Mouse (Mus musculus) MEL (cell line): ENCODE measurements at regions not wholly inside any gene's neighbourhood (a gene's known extent, or its start where the extent isn't known, plus 50 kb on each side); places are given as distances from the start of the nearest gene placed in this dataset.

Experiments used
- DNase-seq: peaks from one replicate; pipeline ENCODE4 v3.0.0; 2011; ENCODE audit warnings: low read depth, low spot score
- H3K27ac ChIP-seq: 2 replicates; pipeline ENCODE4 v1.5.1; 2012; ENCODE audit warnings: low read depth, mild to moderate bottlenecking, control low read depth, low read length, moderate library complexity; ENCODE audit not compliant: control insufficient read depth
- H3K27me3 ChIP-seq, 2 experiments: fragments of 150-350 bp in 1 of 2; sonication (generic) in 1 of 2; 2 replicates each; pipeline ENCODE4 v1.6.1; 2012; ENCODE audit warnings: low read length in 2 of 2, mild to moderate bottlenecking in 2 of 2, improper control_type of control experiment in 1 of 2, moderate library complexity in 1 of 2; ENCODE audit not compliant: insufficient read depth in 2 of 2, control insufficient read depth in 1 of 2
- H3K36me3 ChIP-seq, 2 experiments: 2 replicates each; pipeline ENCODE4 v1.6.1; 2012 to 2014; ENCODE audit warnings: low read length in 2 of 2, improper control_type of control experiment in 1 of 2, inconsistent platforms in 1 of 2, mild to moderate bottlenecking in 1 of 2; ENCODE audit not compliant: insufficient read depth in 2 of 2, control insufficient read depth in 1 of 2
- H3K4me1 ChIP-seq, 2 experiments: fragments of 150-350 bp in 1 of 2; sonication (generic) in 1 of 2; 2 replicates each; pipeline ENCODE4 v1.6.1; 2012; ENCODE audit warnings: low read length in 2 of 2, improper control_type of control experiment in 1 of 2, mild to moderate bottlenecking in 1 of 2; ENCODE audit not compliant: insufficient read depth in 2 of 2, control insufficient read depth in 1 of 2
- H3K4me3 ChIP-seq, 2 experiments: fragments of 150-350 bp in 1 of 2; sonication (generic) in 1 of 2; 2 replicates each; pipeline ENCODE4 v1.5.1; 2012; ENCODE audit warnings: low read depth in 2 of 2, low read length in 2 of 2, mild to moderate bottlenecking in 2 of 2, moderate library complexity in 2 of 2, control low read depth in 1 of 2, improper control_type of control experiment in 1 of 2; ENCODE audit not compliant: control insufficient read depth in 1 of 2, insufficient read depth in 1 of 2
- H3K79me2 ChIP-seq: 2 replicates; pipeline ENCODE4 v1.6.1; 2012; ENCODE audit warnings: mild to moderate bottlenecking, low read length, moderate library complexity; ENCODE audit not compliant: control insufficient read depth, poor library complexity, insufficient read depth
- H3K9ac ChIP-seq: 2 replicates; pipeline ENCODE4 v1.6.1; 2012; ENCODE audit warnings: low read depth, mild to moderate bottlenecking, control low read depth, low read length, moderate library complexity; ENCODE audit not compliant: control insufficient read depth, poor library complexity, severe bottlenecking
- H3K9me3 ChIP-seq: fragments of 150-350 bp; sonication (generic); replicated peaks from 2 replicates; pipeline ENCODE4 v1.6.1; 2012; ENCODE audit warnings: mild to moderate bottlenecking, low read length, improper control_type of control experiment, moderate library complexity; ENCODE audit not compliant: insufficient read depth
- CTCF ChIP-seq, 3 experiments: IDR thresholded peaks in 2 of 3; conservative IDR thresholded peaks in 1 of 3; 2 replicates each; pipeline ENCODE4 v1.5.1; 2011 to 2012; ENCODE audit warnings: low read length in 3 of 3, low read depth in 2 of 3, mild to moderate bottlenecking in 2 of 3, improper control_type of control experiment in 1 of 3, inconsistent platforms in 1 of 3, mixed read lengths in 1 of 3, moderate library complexity in 1 of 3; ENCODE audit not compliant: control insufficient read depth in 1 of 3, insufficient read depth in 1 of 3, poor library complexity in 1 of 3, severe bottlenecking in 1 of 3
- E2F4 ChIP-seq: IDR thresholded peaks from 2 replicates; pipeline ENCODE4 v1.6.1; 2011; ENCODE audit warnings: low read depth, low read length, improper control_type of control experiment, borderline replicate concordance
- ELF1 ChIP-seq: IDR thresholded peaks from 2 replicates; pipeline ENCODE4 v1.6.1; 2014; ENCODE audit warnings: low read depth, mild to moderate bottlenecking, inconsistent platforms, low read length, improper control_type of control experiment, moderate library complexity
- EP300 ChIP-seq, 2 experiments: IDR thresholded peaks; 2 replicates each; pipeline ENCODE4 v1.6.1; 2011; ENCODE audit warnings: improper control_type of control experiment in 2 of 2, low read length in 2 of 2, low read depth in 1 of 2, mild to moderate bottlenecking in 1 of 2
- ETS1 ChIP-seq: IDR thresholded peaks from 2 replicates; pipeline ENCODE4 v1.6.1; 2012; ENCODE audit warnings: low read depth, mild to moderate bottlenecking, inconsistent platforms, low read length, improper control_type of control experiment, moderate library complexity
- GABPA ChIP-seq: IDR thresholded peaks from 2 replicates; pipeline ENCODE4 v1.6.1; 2012; ENCODE audit warnings: low read depth, mild to moderate bottlenecking, inconsistent platforms, low read length, improper control_type of control experiment, moderate library complexity
- GATA1 ChIP-seq: IDR thresholded peaks from 2 replicates; pipeline ENCODE4 v1.6.1; 2011; ENCODE audit warnings: low read depth, low read length, improper control_type of control experiment
- HCFC1 ChIP-seq: IDR thresholded peaks from 2 replicates; pipeline ENCODE4 v1.6.1; 2012; ENCODE audit warnings: low read depth, mild to moderate bottlenecking, inconsistent platforms, low read length, improper control_type of control experiment, moderate library complexity
- KAT2A ChIP-seq: conservative IDR thresholded peaks from 2 replicates; pipeline ENCODE4 v1.6.1; 2012; ENCODE audit warnings: low read depth, low read length, improper control_type of control experiment, inconsistent platforms
- MAZ ChIP-seq: IDR thresholded peaks from 2 replicates; pipeline ENCODE4 v1.6.1; 2012; ENCODE audit warnings: low read depth, mild to moderate bottlenecking, inconsistent platforms, low read length, improper control_type of control experiment
- MYB ChIP-seq: IDR thresholded peaks from 2 replicates; pipeline ENCODE4 v1.6.1; 2011; ENCODE audit warnings: mild to moderate bottlenecking, low read depth, low read length, improper control_type of control experiment
- NELFE ChIP-seq: IDR thresholded peaks from 2 replicates; pipeline ENCODE4 v1.6.1; 2011; ENCODE audit warnings: low read depth, low read length, improper control_type of control experiment
- NRF1 ChIP-seq: IDR thresholded peaks from 2 replicates; pipeline ENCODE4 v1.6.1; 2014; ENCODE audit warnings: low read depth, mild to moderate bottlenecking, inconsistent platforms, low read length, improper control_type of control experiment, moderate library complexity; ENCODE audit not compliant: poor library complexity, insufficient read depth, severe bottlenecking
- POLR2AphosphoS5 ChIP-seq: IDR thresholded peaks from 2 replicates; pipeline ENCODE4 v1.6.1; 2012; ENCODE audit warnings: low read depth, borderline replicate concordance, mild to moderate bottlenecking, inconsistent platforms, low read length, moderate library complexity, mixed read lengths
- RAD21 ChIP-seq: IDR thresholded peaks from 2 replicates; pipeline ENCODE4 v1.6.1; 2011; ENCODE audit warnings: mild to moderate bottlenecking, low read depth, low read length, improper control_type of control experiment
- SIN3A ChIP-seq: IDR thresholded peaks from 2 replicates; pipeline ENCODE4 v1.6.1; 2012; ENCODE audit warnings: low read length, improper control_type of control experiment, inconsistent platforms
- TAL1 ChIP-seq: IDR thresholded peaks from 2 replicates; pipeline ENCODE4 v1.6.1; 2012; ENCODE audit warnings: mild to moderate bottlenecking, inconsistent platforms, low read length, moderate library complexity, mixed read lengths
- TBP ChIP-seq: IDR thresholded peaks from 2 replicates; pipeline ENCODE4 v1.8.0; 2011; ENCODE audit warnings: low read depth, low read length, improper control_type of control experiment
- TCF12 ChIP-seq: IDR thresholded peaks from 2 replicates; pipeline ENCODE4 v1.6.1; 2014; ENCODE audit warnings: low read depth, mild to moderate bottlenecking, inconsistent platforms, low read length, improper control_type of control experiment, moderate library complexity
- UBTF ChIP-seq: IDR thresholded peaks from 2 replicates; pipeline ENCODE4 v1.6.1; 2012; ENCODE audit warnings: low read depth, mild to moderate bottlenecking, inconsistent platforms, low read length, improper control_type of control experiment, moderate library complexity, borderline replicate concordance; ENCODE audit not compliant: insufficient read depth
- ZC3H11A ChIP-seq: IDR thresholded peaks from 2 replicates; pipeline ENCODE4 v1.6.1; 2012; ENCODE audit warnings: low read depth, mild to moderate bottlenecking, inconsistent platforms, low read length, improper control_type of control experiment

- H3K36me3 ChIP-seq = no peaks in the 10 kb centered on the region
- no peaks in the 10 kb centered on the region for H3K9me3 ChIP-seq
- no peaks in the 10 kb centered on the region for H3K27me3 ChIP-seq
- H3K27ac ChIP-seq = no peak overlapping the region
- no peaks in the 10 kb centered on the region for H3K4me1 ChIP-seq
- H3K9ac ChIP-seq = no peak overlapping the region
- no peak overlapping the region for H3K4me3 ChIP-seq
- no peak for DNase-seq
- TF ChIP-seq GABPA (no peak), NELFE (no peak), SIN3A (no peak), MAZ (no peak), EP300 (IDR thresholded peaks at IDR 0.05; ENCODE audit: low read depth in 1 of 2, low read length in 2 of 2) (no peak), TAL1 (no peak), CTCF (IDR thresholded peaks at IDR 0.05 in 2 of 3, conservative IDR thresholded peaks at IDR 0.05 in 1 of 3; ENCODE audit: control insufficient read depth in 1 of 3, insufficient read depth in 1 of 3, low read depth in 2 of 3, low read length in 3 of 3, poor library complexity in 1 of 3, severe bottlenecking in 1 of 3) (no peak), KAT2A (no peak), TBP (no peak)
- TF ChIP-seq, all 39 proteins: peak for 0
- H3K79me2 ChIP-seq = no peaks in the 10 kb centered on the region
Observed at GRCm38 (mm10) chr15:69342759-69343158, 2842.0 kb upstream of the Lrrc6 start.

GRCm38 (mm10) chr15:69336491-69336890 is 2835.8 kb upstream of the Lrrc6 start:
- Histone ChIP-seq H3K9ac (no peak overlapping the region), H3K79me2 (no peaks in the 10 kb centered on the region), H3K36me3 (no peaks in the 10 kb centered on the region), H3K4me3 (no peak overlapping the region), H3K27me3 (no peaks in the 10 kb centered on the region), H3K4me1 (no peaks in the 10 kb centered on the region), H3K9me3 (no peaks in the 10 kb centered on the region), H3K27ac (no peak overlapping the region)
- TF ChIP-seq NRF1 (no peak), ZC3H11A (no peak), UBTF (no peak), MYB (no peak), MAZ (no peak), E2F4 (no peak), RAD21 (no peak), ETS1 (no peak), GATA1 (no peak), POLR2AphosphoS5 (no peak), EP300 (IDR thresholded peaks at IDR 0.05; ENCODE audit: low read depth in 1 of 2, low read length in 2 of 2) (no peak), CTCF (IDR thresholded peaks at IDR 0.05 in 2 of 3, conservative IDR thresholded peaks at IDR 0.05 in 1 of 3; ENCODE audit: control insufficient read depth in 1 of 3, insufficient read depth in 1 of 3, low read depth in 2 of 3, low read length in 3 of 3, poor library complexity in 1 of 3, severe bottlenecking in 1 of 3) (no peak), HCFC1 (no peak), KAT2A (no peak), NELFE (no peak), ELF1 (no peak), TCF12 (no peak)
- no peak for DNase-seq
